8 mouse cellular contexts compared by ENCODE assay signal in genomic region chr13:3642049-3642448, GRCm38 (mm10). TPM values are rescaled to one million over a fixed set of nuclear protein-coding genes. Genes with fewer than 3 reads are reported as not detected.
A peak's percentile ranks its signal among the peaks of the same experiment; 100 is the strongest.
DNase-seq lines count a peak whose midpoint lies in the region; ATAC-seq and TF ChIP-seq lines count a peak whose summit lies in the region.

No protein-coding gene starts in this region.

- no peaks in the 10 kb centered on the region for H3K79me2 ChIP-seq in MEL (ENCODE audit: control insufficient read depth, insufficient read depth, low read length, poor library complexity)

- no peak overlapping the region for H3K9ac ChIP-seq in MEL (ENCODE audit: control insufficient read depth, low read depth, low read length, poor library complexity, severe bottlenecking)
- no peak overlapping the region for H3K9ac ChIP-seq in hindbrain, embryonic 12.5 days
- no peak overlapping the region for H3K9ac ChIP-seq in liver, embryonic 11.5 days (ENCODE audit: low read depth, low read length)

- peak in 2 of 3 experiments; percentile 53; a peak in 5 of 6 replicates for TF ChIP-seq CTCF in MEL (IDR thresholded peaks at IDR 0.05 in 2 of 3, conservative IDR thresholded peaks at IDR 0.05 in 1 of 3; ENCODE audit: control insufficient read depth in 1 of 3, insufficient read depth in 1 of 3, low read depth in 2 of 3, low read length in 3 of 3, poor library complexity in 1 of 3, severe bottlenecking in 1 of 3)

- TF ChIP-seq POLR2A in MEL (IDR thresholded peaks at IDR 0.05; ENCODE audit: control insufficient read depth in 1 of 2, insufficient read depth in 1 of 2, low read depth in 1 of 2, low read length in 2 of 2, poor library complexity in 1 of 2) = no peak

- H3K4me3 ChIP-seq in heart, embryonic 10.5 days = no peak overlapping the region
- H3K4me3 ChIP-seq in MEL (ENCODE audit: control insufficient read depth in 1 of 2, insufficient read depth in 1 of 2, low read depth in 2 of 2, low read length in 2 of 2) = no peak overlapping the region
- H3K4me3 ChIP-seq in hindbrain, embryonic 12.5 days = no peak overlapping the region
- H3K4me3 ChIP-seq in liver, embryonic 11.5 days (ENCODE audit: low read depth, low read length) = no peak overlapping the region

- H3K27me3 ChIP-seq in heart, embryonic 10.5 days (ENCODE audit: insufficient read depth, poor library complexity, severe bottlenecking) = no peaks in the 10 kb centered on the region
- H3K27me3 ChIP-seq in MEL (ENCODE audit: control insufficient read depth in 1 of 2, insufficient read depth in 2 of 2, low read length in 2 of 2) = no peaks in the 10 kb centered on the region
- H3K27me3 ChIP-seq in hindbrain, embryonic 12.5 days = no peaks in the 10 kb centered on the region
- no peaks in the 10 kb centered on the region for H3K27me3 ChIP-seq in liver, embryonic 11.5 days (replicated peaks; ENCODE audit: control insufficient read depth, insufficient read depth, low read length)

- peaks cover 3% of the 10 kb centered on the region; the same call in 1 of the 2 replicates for H3K36me3 ChIP-seq in heart, embryonic 10.5 days
- no peaks in the 10 kb centered on the region; a peak in 1 of 4 replicates for H3K36me3 ChIP-seq in MEL (ENCODE audit: control insufficient read depth in 1 of 2, insufficient read depth in 2 of 2, low read length in 2 of 2)
- H3K36me3 ChIP-seq in hindbrain, embryonic 12.5 days = peaks cover 21% of the 10 kb centered on the region; the same call in 1 of the 2 replicates
- H3K36me3 ChIP-seq in liver, embryonic 11.5 days (ENCODE audit: control insufficient read depth, insufficient read depth, low read length) = no peaks in the 10 kb centered on the region

- no peak overlapping the region for H3K4me2 ChIP-seq in hindbrain, embryonic 12.5 days (replicated peaks)
- H3K4me2 ChIP-seq in liver, embryonic 11.5 days = no peak overlapping the region

- peak; percentile 52; the same call in 1 of the 2 replicates for ATAC-seq in hindbrain, embryonic 12.5 days (ENCODE audit: low FRiP score)
- peak; percentile 69 for ATAC-seq in liver, embryonic 11.5 days (replicated peaks; ENCODE audit: low FRiP score)

- WGBS in heart, embryonic 10.5 days = 71% methylated on average over 9 of the region's 9 CpGs
- WGBS in hindbrain, embryonic 12.5 days = 73% methylated on average over 9 of the region's 9 CpGs
- 79% methylated on average over 9 of the region's 9 CpGs for WGBS in liver, embryonic 11.5 days

- no peak; the same call in 1 of the 2 replicates for TF ChIP-seq RAD21 in MEL (IDR thresholded peaks at IDR 0.05; ENCODE audit: low read depth, low read length)

- no peak overlapping the region for H3K27ac ChIP-seq in heart, embryonic 10.5 days
- H3K27ac ChIP-seq in MEL (ENCODE audit: control insufficient read depth, low read depth, low read length) = no peak overlapping the region
- H3K27ac ChIP-seq in hindbrain, embryonic 12.5 days = no peak overlapping the region
- H3K27ac ChIP-seq in liver, embryonic 11.5 days (ENCODE audit: low read depth, low read length) = no peak overlapping the region

- H3K9me3 ChIP-seq in heart, embryonic 10.5 days = no peaks in the 10 kb centered on the region
- H3K9me3 ChIP-seq in MEL (replicated peaks; ENCODE audit: insufficient read depth, low read length) = no peaks in the 10 kb centered on the region
- H3K9me3 ChIP-seq in hindbrain, embryonic 12.5 days (replicated peaks) = no peaks in the 10 kb centered on the region
- H3K9me3 ChIP-seq in liver, embryonic 11.5 days (ENCODE audit: control insufficient read depth, low read length) = no peaks in the 10 kb centered on the region

- peak; percentile 84 for DNase-seq in heart, embryonic 10.5 days (ENCODE audit: low spot score)
- DNase-seq in heart, adult 18-20 months = no peak
- no peak for DNase-seq in MEL (ENCODE audit: low read depth, low spot score)
- DNase-seq in liver, embryonic 11.5 days (ENCODE audit: low spot score) = peak; percentile 38
- peak; percentile 53 for DNase-seq in naive thymus-derived CD4-positive, alpha-beta T cell, adult 2 months (ENCODE audit: low read depth)
- no peak for DNase-seq in adipocyte (ENCODE audit: low spot score)
- DNase-seq in right cerebral cortex, adult 2 months (ENCODE audit: low spot score in 2 of 2) = no peak

- no peak for TF ChIP-seq EP300 in MEL (IDR thresholded peaks at IDR 0.05; ENCODE audit: low read depth in 1 of 2, low read length in 2 of 2)

- H3K4me1 ChIP-seq in heart, embryonic 10.5 days = no peaks in the 10 kb centered on the region
- no peaks in the 10 kb centered on the region for H3K4me1 ChIP-seq in MEL (ENCODE audit: control insufficient read depth in 1 of 2, insufficient read depth in 2 of 2, low read length in 2 of 2)
- H3K4me1 ChIP-seq in hindbrain, embryonic 12.5 days = no peaks in the 10 kb centered on the region
- H3K4me1 ChIP-seq in liver, embryonic 11.5 days (replicated peaks; ENCODE audit: control insufficient read depth, insufficient read depth, low read length) = no peaks in the 10 kb centered on the region

TF ChIP-seq in MEL, 35 proteins besides CTCF, POLR2A, EP300 and RAD21:
- no peak for TF ChIP-seq USF1 (IDR thresholded peaks at IDR 0.05; ENCODE audit: low read depth, low read length)
- TF ChIP-seq SMC3 (IDR thresholded peaks at IDR 0.05; ENCODE audit: low read depth, low read length) = peak; percentile 48
- TF ChIP-seq TAL1 (IDR thresholded peaks at IDR 0.05; ENCODE audit: low read length) = no peak
- no peak for TF ChIP-seq MAZ (IDR thresholded peaks at IDR 0.05; ENCODE audit: low read depth, low read length)
- no peak for TF ChIP-seq MYC (IDR thresholded peaks at IDR 0.05; ENCODE audit: low read depth, low read length)
- TF ChIP-seq E2F4 (IDR thresholded peaks at IDR 0.05; ENCODE audit: borderline replicate concordance, low read depth, low read length) = no peak
- no peak for TF ChIP-seq MAFK (IDR thresholded peaks at IDR 0.05; ENCODE audit: borderline replicate concordance, low read depth, low read length)
TF ChIP-seq in MEL: peak in this region for 1.

RNA-seq across cellular contexts. Expression of gene Asb13, which starts 8.2 kb away (rescaled TPM):
- polyA plus RNA-seq in heart, embryonic 10.5 days (2016; fragmentation: Nextera tagmentation; extraction: Ambion mirVana) = 6.8 and 9.4 TPM in 2 replicates
- total RNA-seq in heart, adult 18-20 months (2021) = 1 to 10 TPM; 7.0 to 9.7 TPM
- 1.7 and 2.6 TPM in 2 replicates for total RNA-seq in MEL (2012; rRNA removed)
- 1 to 10 TPM in 1 of 2 experiments, not detected in 1; 6.0 TPM for polyA plus RNA-seq in MEL (2012; ENCODE audit: insufficient read depth in 1 of 2, insufficient read length in 2 of 2, low read depth in 1 of 2, low replicate concordance in 2 of 2, missing spikeins in 1 of 2)
- polyA plus RNA-seq in hindbrain, embryonic 12.5 days (2016; fragmentation: Nextera tagmentation; extraction: Ambion mirVana) = 11.4 and 12.9 TPM in 2 replicates
- polyA plus RNA-seq in liver, embryonic 11.5 days (2014; fragmentation: Nextera tagmentation; extraction: Ambion mirVana) = 4.7 and 4.9 TPM in 2 replicates

RNA-seq across cellular contexts. Expression of gene Fam208b, which starts 31.1 kb away (rescaled TPM):
- polyA plus RNA-seq in heart, embryonic 10.5 days (2016; fragmentation: Nextera tagmentation; extraction: Ambion mirVana) = 13.5 and 15.9 TPM in 2 replicates
- total RNA-seq in heart, adult 18-20 months (2021) = 10 to 100 TPM; 10.7 to 11.6 TPM
- 18.8 and 23.5 TPM in 2 replicates for total RNA-seq in MEL (2012; rRNA removed)
- 100 to 1,000 TPM in 1 of 2 experiments, 10 to 100 TPM in 1; 28.3 to 183 TPM for polyA plus RNA-seq in MEL (2012; ENCODE audit: insufficient read depth in 1 of 2, insufficient read length in 2 of 2, low read depth in 1 of 2, low replicate concordance in 2 of 2, missing spikeins in 1 of 2)
- 28.6 and 29.4 TPM in 2 replicates for polyA plus RNA-seq in hindbrain, embryonic 12.5 days (2016; fragmentation: Nextera tagmentation; extraction: Ambion mirVana)
- 10.8 and 14.5 TPM in 2 replicates for polyA plus RNA-seq in liver, embryonic 11.5 days (2014; fragmentation: Nextera tagmentation; extraction: Ambion mirVana)

Comparison
In these comparisons a context has a peak if more than half of its experiments do, and no peak if none do; other contexts are left out.
1. DNase-seq: peak in heart, embryonic 10.5 days (single experiment), liver, embryonic 11.5 days (single experiment) and naive thymus-derived CD4-positive, alpha-beta T cell, adult 2 months (single experiment); none in heart, adult 18-20 months (0 of 2), MEL (single experiment), adipocyte (single experiment) and right cerebral cortex, adult 2 months (0 of 2).